Mouse (Mus musculus) adipocyte (in vitro differentiated cells): ENCODE data around the gene Agtpbp1.

Experiments used
- DNase-seq: peaks from one replicate; pipeline ENCODE4 v3.0.0-alpha.2; 2016; ENCODE audit warnings: low spot score

The Agtpbp1 gene

GRCm38 (mm10) chr13:59572549-59572948, 12.5 kb downstream of the Agtpbp1 start:
- peak; percentile 44 for DNase-seq

DNA sequence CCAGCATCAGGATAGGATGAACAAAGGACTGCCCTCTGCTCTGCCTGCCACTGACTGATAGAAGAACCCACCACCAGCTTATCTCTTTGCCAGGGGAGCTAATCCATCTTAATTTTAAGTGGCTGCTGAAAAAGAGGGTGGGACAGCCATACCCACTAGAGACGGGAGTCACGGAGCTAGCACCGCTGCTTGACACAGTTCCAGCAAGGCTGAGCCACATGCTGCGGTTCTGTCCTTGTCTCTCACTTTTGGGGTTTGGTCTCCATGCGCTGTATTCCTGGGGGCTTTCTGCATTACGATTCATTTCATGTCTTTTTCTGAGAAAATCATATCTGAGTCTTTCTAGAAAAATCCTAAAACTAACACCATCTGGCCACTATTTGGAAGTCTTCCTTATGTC, 13.9 kb downstream of the Agtpbp1 start:
- DNase-seq = no peak

GRCm38 (mm10) chr13:59565945-59566520, 19.0 kb downstream of the Agtpbp1 start:
- DNase-seq = no peak

GRCm38 (mm10) chr13:59564923-59565322, 20.1 kb downstream of the Agtpbp1 start:
- DNase-seq = no peak

- DNase-seq = no peak
Measured at GRCm38 (mm10) chr13:59564505-59564904, 20.5 kb downstream of the Agtpbp1 start.

DNA sequence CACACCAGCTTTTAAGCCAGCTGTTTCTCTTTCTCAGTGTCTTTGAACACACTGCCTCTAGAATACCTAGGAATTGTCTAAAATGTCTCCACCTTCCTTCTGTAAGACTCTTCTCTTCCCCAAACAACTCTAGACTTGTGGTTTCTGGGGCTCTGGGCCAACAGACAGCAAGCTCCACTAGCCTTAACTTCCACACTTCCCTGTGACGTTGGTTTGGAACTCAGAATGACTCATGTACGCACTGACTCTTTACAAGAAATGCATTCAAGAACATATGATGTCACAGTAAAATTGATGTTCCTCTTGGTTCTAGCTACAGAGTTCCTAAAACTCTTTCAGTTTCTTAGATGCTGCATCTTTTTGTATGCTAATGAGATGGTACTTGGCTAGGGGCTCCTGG, 22.6 kb downstream of the Agtpbp1 start:
- no peak for DNase-seq

- DNase-seq = no peak
Measured at GRCm38 (mm10) chr13:59558776-59559175, 26.3 kb downstream of the Agtpbp1 start.

DNA sequence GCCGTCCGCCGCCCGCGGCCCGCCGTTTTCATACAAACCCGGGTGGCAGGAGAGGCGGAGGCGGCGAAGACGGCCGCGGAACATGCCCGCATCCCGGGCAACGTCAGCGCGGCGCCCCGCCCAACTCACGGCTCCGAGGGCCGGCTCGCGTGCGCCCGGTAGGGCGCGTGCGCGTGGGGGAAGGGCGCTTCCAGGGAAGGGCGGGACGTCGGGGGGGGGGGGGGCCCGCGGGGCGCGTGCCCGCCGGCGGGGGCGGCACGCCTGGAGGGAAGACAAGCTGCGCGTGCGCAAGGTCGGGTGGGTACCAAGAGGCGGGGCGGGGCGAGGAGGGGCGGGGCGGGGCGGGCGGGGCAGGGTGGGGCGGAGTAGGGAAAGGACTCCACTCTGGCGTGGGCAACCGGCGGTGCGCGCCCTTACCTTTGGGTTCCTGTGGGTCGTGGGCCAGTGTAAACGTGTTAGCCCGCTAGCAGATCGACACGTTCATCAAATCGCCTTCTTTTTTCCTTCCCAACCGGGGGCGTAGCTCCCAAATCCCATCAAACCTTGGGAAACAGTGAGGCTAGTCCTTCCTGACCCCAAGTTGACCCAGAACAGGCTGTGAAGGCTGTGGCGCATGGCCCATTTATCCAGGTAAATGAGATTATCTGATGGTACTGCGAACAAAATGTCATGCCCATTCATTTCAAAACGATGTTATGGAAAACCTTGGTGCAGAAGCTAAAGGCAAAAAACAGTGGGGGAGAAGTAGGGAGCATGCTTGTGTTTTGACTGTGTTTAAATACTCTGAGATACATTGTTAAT, 27.6 kb downstream of the Agtpbp1 start:
- DNase-seq = peak; percentile 88

GRCm38 (mm10) chr13:59556670-59557069, 28.4 kb downstream of the Agtpbp1 start:
- DNase-seq = no peak

DNA sequence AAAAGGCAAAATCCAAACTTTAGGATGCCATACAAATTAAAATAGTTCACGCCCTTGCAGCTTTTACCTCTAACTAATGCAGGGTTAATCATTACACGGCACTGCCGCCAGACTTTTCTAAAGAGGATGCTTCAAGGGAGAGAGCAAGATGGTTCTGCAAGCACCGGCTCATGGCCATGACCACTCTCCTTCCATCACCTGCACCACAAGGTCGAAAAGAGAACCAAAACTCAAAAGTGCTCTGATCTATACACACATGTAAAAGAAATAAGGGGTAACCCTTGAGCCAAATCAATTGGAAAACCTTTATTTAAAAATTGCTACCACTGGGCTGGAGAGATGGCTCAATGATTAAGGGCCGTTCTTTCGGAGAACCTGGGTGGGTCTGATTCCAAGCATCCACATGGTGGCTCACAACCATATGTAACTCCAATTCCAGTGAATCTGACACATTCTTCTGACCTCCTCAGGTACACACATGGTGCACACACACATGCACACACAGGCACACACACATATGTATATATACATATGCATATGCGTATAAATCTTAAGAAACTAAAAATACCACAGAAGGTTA, 29.3 kb downstream of the Agtpbp1 start:
- DNase-seq = no peak

- DNase-seq = no peak
Measured at GRCm38 (mm10) chr13:59554772-59555505, 30.1 kb downstream of the Agtpbp1 start.

GRCm38 (mm10) chr13:59552751-59553150, 32.3 kb downstream of the Agtpbp1 start:
- no peak for DNase-seq

GRCm38 (mm10) chr13:59552286-59552685, 32.7 kb downstream of the Agtpbp1 start:
- DNase-seq = peak; percentile 59

GRCm38 (mm10) chr13:59549318-59549798, 35.7 kb downstream of the Agtpbp1 start:
- DNase-seq = no peak

DNA sequence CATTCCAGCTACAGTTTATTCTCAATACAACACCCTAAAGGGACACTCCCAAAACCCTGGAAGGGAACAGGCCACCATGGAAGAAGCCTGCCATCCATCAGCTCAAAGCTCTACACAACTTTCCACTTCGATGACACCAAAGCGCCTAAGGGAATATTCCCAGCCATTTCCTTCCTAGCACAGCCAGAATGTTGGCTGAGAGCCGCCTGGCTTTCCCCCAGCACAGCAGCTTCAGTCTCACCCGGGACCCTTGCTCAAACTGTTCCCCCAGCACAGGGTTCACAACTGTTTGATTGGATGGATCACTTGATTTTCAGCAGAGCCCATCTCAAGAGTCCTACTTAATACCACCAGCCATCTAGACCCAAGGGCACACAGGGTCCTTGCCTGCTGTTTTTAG, 37.3 kb downstream of the Agtpbp1 start:
- no peak for DNase-seq

- peak; percentile 51 for DNase-seq
Measured at GRCm38 (mm10) chr13:59547091-59547490, 37.9 kb downstream of the Agtpbp1 start.

DNA sequence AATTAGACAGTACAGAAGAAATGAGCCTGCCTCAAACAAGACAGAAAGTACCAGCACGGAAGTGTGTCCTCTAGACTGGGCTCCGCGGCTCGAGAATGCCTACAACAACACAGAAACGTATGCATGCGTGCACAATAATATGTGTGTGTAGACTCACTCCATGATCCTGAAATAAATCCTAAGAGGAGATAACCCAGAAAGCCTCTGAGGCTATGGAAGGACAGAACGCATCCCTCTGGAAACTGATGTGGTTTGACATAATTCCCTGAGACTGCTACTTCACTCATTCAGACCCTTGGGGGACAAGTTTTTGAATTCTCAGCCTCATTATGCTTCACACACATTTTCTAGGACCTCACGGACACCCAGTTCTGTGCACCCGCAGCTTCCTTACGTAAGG, 42.6 kb downstream of the Agtpbp1 start:
- no peak for DNase-seq

- no peak for DNase-seq
Measured at GRCm38 (mm10) chr13:59540030-59540429, 45.0 kb downstream of the Agtpbp1 start.

- no peak for DNase-seq
Measured at GRCm38 (mm10) chr13:59538661-59539060, 46.4 kb downstream of the Agtpbp1 start.

DNA sequence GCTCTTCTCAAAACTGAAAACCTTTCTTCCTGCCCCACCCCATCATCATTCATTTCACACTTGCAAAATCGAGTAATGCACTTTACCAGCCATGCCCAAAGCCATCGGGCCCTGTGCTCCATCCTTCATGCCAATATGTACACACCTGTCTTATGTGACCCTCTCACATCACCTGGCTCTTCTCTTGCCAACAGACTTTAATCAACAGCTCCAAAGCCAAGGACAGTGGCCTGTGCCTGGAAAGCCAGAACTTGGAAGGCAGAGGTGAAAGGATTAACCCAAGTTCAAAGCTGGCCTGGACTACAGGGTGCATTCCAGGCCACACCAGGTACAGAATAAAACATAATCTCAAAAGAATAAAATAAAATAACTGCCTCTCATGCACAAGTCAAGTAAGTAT, 48.4 kb downstream of the Agtpbp1 start:
- DNase-seq = no peak

GRCm38 (mm10) chr13:59535746-59536145, 49.3 kb downstream of the Agtpbp1 start:
- DNase-seq = no peak

- no peak for DNase-seq
Measured at GRCm38 (mm10) chr13:59534301-59534700, 50.7 kb downstream of the Agtpbp1 start.

GRCm38 (mm10) chr13:59533331-59533730, 51.7 kb downstream of the Agtpbp1 start:
- DNase-seq = no peak
